Mouse (Mus musculus): Measurements from ENCODE around the gene Gm17604.

DNA sequence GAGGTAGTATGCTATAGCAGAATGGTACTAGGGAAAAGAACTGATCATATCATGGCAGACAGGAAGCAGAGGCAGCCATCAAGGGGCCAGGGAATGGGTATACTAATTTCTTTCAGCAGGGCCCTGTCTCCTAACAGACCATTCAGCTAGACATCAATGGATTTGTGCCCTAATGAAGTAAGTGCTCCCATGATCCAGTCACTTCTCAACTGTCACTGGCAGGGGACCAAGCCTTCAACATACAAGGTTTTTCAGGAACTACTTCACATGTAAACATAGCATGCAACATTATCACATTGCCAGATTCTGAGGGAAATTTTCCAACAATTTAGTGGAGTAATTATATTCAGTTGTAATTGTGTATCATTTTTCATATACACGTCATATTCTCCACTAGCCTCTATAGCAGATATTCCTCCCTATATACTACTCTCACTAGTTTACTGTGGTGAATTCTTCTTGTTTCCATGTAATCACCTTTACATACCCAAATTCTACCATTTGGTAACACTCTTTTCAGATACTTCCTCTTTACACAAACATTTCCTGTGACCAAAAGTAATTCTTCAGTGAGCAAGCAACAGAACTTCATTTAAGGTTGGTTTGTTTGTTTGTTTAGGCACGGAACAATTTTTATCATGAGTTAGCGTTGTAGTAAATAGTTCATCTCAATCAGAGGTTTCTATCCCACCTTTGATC is 38.7 kb downstream of the Gm17604 start:
- TF ChIP-seq CTCF (IDR thresholded peaks at IDR 0.05; ENCODE audit: borderline replicate concordance, extremely low read depth, insufficient read depth, insufficient read length) = no peak
- TF ChIP-seq POLR2A (IDR thresholded peaks at IDR 0.05; ENCODE audit: borderline replicate concordance, extremely low read depth, insufficient read depth, insufficient read length, poor library complexity, severe bottlenecking) = no peak
